Mouse (Mus musculus) testis, postnatal 14 days (tissue): ENCODE data around the gene Acot8.
"Not testable (repeated sequence)": the region's sequence is repeated elsewhere in the genome, so short reads cannot be mapped to it uniquely, and the experiment has no call there.

Source experiments
- DNase-seq: peaks from one replicate; pipeline ENCODE4 v3.0.0; 2021; ENCODE audit warnings: low spot score

The Acot8 gene

GRCm38 (mm10) chr2:164813557-164813956, 8.9 kb upstream of the Acot8 start:
- no peak for DNase-seq

GRCm38 (mm10) chr2:164806614-164807013, 1.9 kb upstream of the Acot8 start:
- DNase-seq, result no peak

GRCm38 (mm10) chr2:164805332-164805718, 643 bp upstream of the Acot8 start:
- DNase-seq, result no peak

- DNase-seq, result no peak
These were observed 765 bp downstream of the Acot8 start for GRCm38 (mm10) chr2:164803921-164804313.

- DNase-seq, result no peak
These were observed 1.3 kb downstream of the Acot8 start for GRCm38 (mm10) chr2:164803201-164803920.

GRCm38 (mm10) chr2:164800252-164801004, 4.3 kb downstream of the Acot8 start:
- no peak for DNase-seq

- not testable (repeated sequence) for DNase-seq
These were observed 6.1 kb downstream of the Acot8 start for GRCm38 (mm10) chr2:164798554-164798953.

- DNase-seq, result no peak
These were observed 8.8 kb downstream of the Acot8 start for GRCm38 (mm10) chr2:164795868-164796267.

- peak; percentile 79 for DNase-seq
These were observed 10.4 kb downstream of the Acot8 start for GRCm38 (mm10) chr2:164794293-164794692.

GRCm38 (mm10) chr2:164793772-164794171, 10.9 kb downstream of the Acot8 start:
- DNase-seq, result no peak

- peak; percentile 60 for DNase-seq
These were observed 11.4 kb downstream of the Acot8 start for GRCm38 (mm10) chr2:164793236-164793635.

GRCm38 (mm10) chr2:164792400-164793190, 12.1 kb downstream of the Acot8 start:
- DNase-seq, result no peak

- DNase-seq, result no peak
These were observed 12.8 kb downstream of the Acot8 start for GRCm38 (mm10) chr2:164791841-164792261.

GRCm38 (mm10) chr2:164790451-164790850, 14.2 kb downstream of the Acot8 start:
- DNase-seq, result no peak

GRCm38 (mm10) chr2:164788411-164788810, 16.3 kb downstream of the Acot8 start:
- DNase-seq, result no peak

GRCm38 (mm10) chr2:164787779-164788178, 16.9 kb downstream of the Acot8 start:
- DNase-seq, result no peak

GRCm38 (mm10) chr2:164787032-164787431, 17.6 kb downstream of the Acot8 start:
- no peak for DNase-seq

- no peak for DNase-seq
These were observed 18.2 kb downstream of the Acot8 start for GRCm38 (mm10) chr2:164786388-164786885.

GRCm38 (mm10) chr2:164785481-164786387, 18.9 kb downstream of the Acot8 start, which contains the start of gene Snx21:
TSS of gene Snx21 (plus strand) at chr2:164785823.
- DNase-seq, result peak; percentile 89

GRCm38 (mm10) chr2:164784869-164785420, 19.7 kb downstream of the Acot8 start:
- no peak for DNase-seq
